Mouse (Mus musculus) midbrain, embryonic 12.5 days (tissue): ENCODE measurements around the gene Oosp1. TPM values are rescaled to one million over a fixed set of nuclear protein-coding genes. Genes with fewer than 3 reads are reported as not detected.

Experiments
- ATAC-seq: fragments of 200-750 bp; cut with Nextera tagmentation; 2 replicates; pipeline ENCODE4 v1.8.0; 2017; ENCODE audit warnings: low read depth, moderate TSS enrichment, moderate library complexity; ENCODE audit not compliant: low FRiP score
- H3K27ac ChIP-seq: fragments of 300-500 bp; sonication (generic); replicated peaks from 2 replicates; pipeline ENCODE4 v1.5.1; 2016; ENCODE audit warnings: mild to moderate bottlenecking
- H3K27me3 ChIP-seq: fragments of 300-500 bp; sonication (generic); 2 replicates; pipeline ENCODE4 v1.6.1; 2016; ENCODE audit warnings: mild to moderate bottlenecking
- H3K36me3 ChIP-seq: fragments of 300-500 bp; sonication (generic); 2 replicates; pipeline ENCODE4 v1.6.1; 2016
- H3K4me1 ChIP-seq: fragments of 300-500 bp; sonication (generic); 2 replicates; pipeline ENCODE4 v1.6.1; 2016
- H3K4me2 ChIP-seq: fragments of 300-500 bp; sonication (generic); replicated peaks from 2 replicates; pipeline ENCODE4 v1.6.1; 2016; ENCODE audit warnings: mild to moderate bottlenecking, moderate library complexity
- H3K4me3 ChIP-seq: fragments of 300-500 bp; sonication (generic); 2 replicates; pipeline ENCODE4 v1.5.1; 2016; ENCODE audit warnings: mild to moderate bottlenecking
- H3K9ac ChIP-seq: fragments of 300-500 bp; sonication (generic); replicated peaks from 2 replicates; pipeline ENCODE4 v1.6.1; 2016; ENCODE audit warnings: mild to moderate bottlenecking, moderate library complexity
- H3K9me3 ChIP-seq: fragments of 300-500 bp; sonication (generic); 2 replicates; pipeline ENCODE4 v1.6.1; 2016; ENCODE audit warnings: mild to moderate bottlenecking
- WGBS: fragments of 180-500 bp; shearing (Covaris S2); methylation state at CpG from one replicate; pipeline ENCODE4 v1.1.7; 2016; 5-methylcytosine and 5-hydroxymethylcytosine counted together
- polyA plus RNA-seq: library from polyadenylated mRNA; unstranded; fragments of >200 nt; fragmentation: Nextera tagmentation; extraction: Ambion mirVana; gene quantifications from 2 replicates; pipeline ENCODE4 v1.2.1, GENCODE M21; 2016

Gene Oosp1
- polyA plus RNA-seq, 1 experiment from 2014 or later, result not detected

DNA sequence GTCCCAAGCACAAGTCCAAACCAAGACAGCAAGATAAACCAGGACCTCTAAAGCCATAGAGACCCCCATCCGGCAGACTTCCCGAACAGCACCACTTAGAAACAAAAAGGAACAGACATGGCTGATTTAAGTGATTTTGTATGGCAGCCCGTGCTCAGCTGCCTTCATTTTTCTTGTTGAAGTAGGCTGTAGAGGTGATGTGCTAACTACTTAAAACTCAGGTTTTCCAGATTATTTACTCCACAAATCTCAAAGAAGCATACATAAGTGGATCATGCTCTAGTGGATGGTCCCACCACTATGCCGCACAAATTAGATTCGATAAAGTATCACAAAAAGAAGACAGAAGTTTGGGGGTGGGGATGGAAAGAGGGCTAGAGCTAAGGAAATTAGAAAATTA, 30.5 kb downstream of the Oosp1 start, which contains the start of gene Oosp2:
Gene Oosp2 (minus strand): TSS at position 101 of the 400 bp plus-strand sequence.
- Histone ChIP-seq H3K36me3 (no peaks in the 10 kb centered on the region), H3K27ac (no peak within 1 kb of the TSS), H3K4me3 (no peak within 1 kb of the TSS), H3K27me3 (no peaks in the 10 kb centered on the region), H3K4me1 (no peaks in the 10 kb centered on the region), H3K9ac (no peak within 1 kb of the TSS), H3K4me2 (no peak within 1 kb of the TSS), H3K9me3 (no peaks in the 10 kb centered on the region)
- WGBS, result 95% methylated on average over 5 of the region's 5 CpGs
- ATAC-seq, result no peak

DNA sequence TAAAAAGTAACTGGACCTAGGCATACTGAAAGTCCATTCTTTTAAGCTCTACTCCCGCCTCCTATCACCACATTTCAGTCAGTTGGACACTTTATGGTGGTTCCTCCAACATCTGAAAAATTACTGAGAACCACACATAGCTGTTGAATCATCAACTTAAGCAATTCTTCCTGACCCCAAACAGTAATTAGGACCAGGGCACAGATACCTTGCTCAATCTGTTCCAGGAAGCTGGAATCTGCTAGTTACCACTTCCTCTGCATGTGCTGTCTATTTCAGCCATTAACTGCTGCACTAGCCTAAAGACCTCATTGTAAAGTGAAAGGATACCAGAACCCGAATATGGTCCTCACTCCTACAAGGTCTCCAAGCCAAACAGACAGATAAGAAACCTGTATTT, 31.8 kb downstream of the Oosp1 start:
- Histone ChIP-seq H3K27ac (no peak overlapping the region), H3K4me3 (no peak overlapping the region), H3K4me2 (no peak overlapping the region), H3K4me1 (no peaks in the 10 kb centered on the region), H3K9ac (no peak overlapping the region), H3K36me3 (no peaks in the 10 kb centered on the region), H3K9me3 (no peaks in the 10 kb centered on the region), H3K27me3 (no peaks in the 10 kb centered on the region)
- 81% methylated on average over 2 of the region's 2 CpGs for WGBS
- no peak for ATAC-seq

DNA sequence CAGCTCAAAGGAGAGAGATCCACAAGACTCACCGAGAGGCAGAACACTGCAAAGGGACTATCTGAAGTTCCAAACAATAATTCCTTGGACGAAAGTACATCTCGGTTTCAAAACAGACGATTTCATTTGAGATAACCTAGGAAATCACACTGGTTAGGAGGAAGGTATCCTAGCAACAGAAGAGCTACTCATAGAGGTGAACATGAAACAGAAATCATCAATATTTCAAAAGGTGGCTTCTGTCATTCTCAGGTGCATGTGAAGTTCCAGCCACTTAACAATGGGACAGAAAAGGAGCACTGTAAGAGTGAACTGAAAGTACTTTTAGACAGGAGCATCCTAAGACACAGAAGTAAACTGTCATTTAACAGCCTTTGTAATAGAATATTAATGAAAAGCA, 41.4 kb downstream of the Oosp1 start:
- Histone ChIP-seq H3K27me3 (no peaks in the 10 kb centered on the region), H3K4me1 (no peaks in the 10 kb centered on the region), H3K9me3 (no peaks in the 10 kb centered on the region), H3K4me3 (no peak overlapping the region), H3K9ac (no peak overlapping the region), H3K36me3 (no peaks in the 10 kb centered on the region), H3K4me2 (no peak overlapping the region), H3K27ac (no peak overlapping the region)
- ATAC-seq, result no peak
- WGBS, result 87% methylated on average over 4 of the region's 4 CpGs

DNA sequence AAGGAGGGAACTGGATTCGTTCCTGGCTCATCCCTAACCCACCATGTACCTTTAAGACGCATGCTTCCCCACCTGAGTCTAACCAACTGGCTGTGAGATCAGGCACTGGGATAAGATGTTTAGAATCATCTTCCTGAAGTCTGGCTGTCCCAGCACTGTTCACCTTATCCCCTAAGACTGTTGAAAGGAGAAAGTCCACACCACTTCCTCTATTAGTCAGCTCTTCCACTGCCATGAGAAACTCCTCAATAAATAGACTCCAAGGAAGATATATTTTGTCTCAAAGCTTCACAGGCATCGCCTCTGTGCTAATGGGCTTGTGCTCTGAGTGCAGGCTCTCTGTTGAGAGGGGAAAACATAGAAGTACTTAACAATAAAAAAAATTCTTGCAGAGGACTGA, 44.8 kb downstream of the Oosp1 start:
- no peaks in the 10 kb centered on the region for H3K4me1 ChIP-seq
- H3K4me3 ChIP-seq, result no peak overlapping the region
- H3K27ac ChIP-seq, result no peak overlapping the region
- no peaks in the 10 kb centered on the region for H3K9me3 ChIP-seq
- ATAC-seq, result no peak
- no peaks in the 10 kb centered on the region for H3K27me3 ChIP-seq
- no peak overlapping the region for H3K4me2 ChIP-seq
- 82% methylated on average over 3 of the region's 3 CpGs for WGBS
- H3K36me3 ChIP-seq, result no peaks in the 10 kb centered on the region
- H3K9ac ChIP-seq, result no peak overlapping the region

DNA sequence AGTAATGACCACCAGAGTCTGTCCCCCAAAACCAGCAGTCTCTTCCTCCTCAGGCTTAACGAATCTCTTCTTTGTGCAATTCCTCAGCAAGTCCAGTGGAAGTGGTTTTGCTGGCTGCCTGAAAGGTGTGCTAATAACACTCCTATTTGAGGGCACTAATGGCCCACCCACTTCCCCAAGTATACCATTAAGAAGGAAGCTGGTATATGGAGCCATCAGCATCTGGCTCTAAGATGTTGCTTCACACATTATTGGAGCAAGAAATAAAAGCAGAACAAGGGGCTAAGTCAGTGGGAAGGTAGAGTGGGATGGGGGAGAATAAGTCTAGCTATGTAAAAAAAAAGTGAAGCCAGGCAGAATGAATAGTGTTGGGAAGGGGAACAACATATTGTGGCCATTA, 50.2 kb downstream of the Oosp1 start, which contains the start of gene Ms4a3:
Gene Ms4a3 (minus strand): TSS at position 120 of the 400 bp plus-strand sequence.
- ATAC-seq, result no peak
- 56% methylated on average over 1 of the region's 1 CpGs for WGBS

DNA sequence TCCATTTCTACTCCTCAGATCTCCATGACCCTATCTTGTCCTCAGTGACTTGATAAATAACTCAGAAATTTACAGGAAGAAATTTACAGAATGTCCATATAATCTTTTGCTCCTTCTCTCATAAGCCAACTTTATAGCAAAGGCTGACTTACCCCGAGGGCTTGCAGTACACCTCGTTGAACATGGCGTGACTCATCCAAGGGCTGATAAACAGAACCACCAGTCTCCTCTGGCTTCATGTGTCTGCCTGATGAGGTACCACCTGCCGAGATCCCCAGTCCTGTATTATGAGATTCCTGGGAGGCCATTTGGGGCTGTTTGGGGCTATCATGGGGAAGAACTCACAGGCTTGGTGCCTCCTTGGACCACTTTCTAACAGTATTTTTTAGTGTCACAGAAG, 51.9 kb downstream of the Oosp1 start:
- Histone ChIP-seq H3K9me3 (no peaks in the 10 kb centered on the region), H3K4me3 (no peak overlapping the region), H3K27ac (no peak overlapping the region), H3K4me2 (no peak overlapping the region), H3K36me3 (no peaks in the 10 kb centered on the region), H3K4me1 (no peaks in the 10 kb centered on the region), H3K27me3 (no peaks in the 10 kb centered on the region), H3K9ac (no peak overlapping the region)
- WGBS, result 80% methylated on average over 4 of the region's 4 CpGs
- ATAC-seq, result no peak

More for the DNA sequence above, 50.2 kb downstream of the Oosp1 start, which contains the start of gene Ms4a3:
- Histone ChIP-seq H3K27ac (no peak within 1 kb of the TSS), H3K4me1 (no peaks in the 10 kb centered on the region), H3K9ac (no peak within 1 kb of the TSS), H3K36me3 (no peaks in the 10 kb centered on the region), H3K27me3 (no peaks in the 10 kb centered on the region), H3K4me2 (no peak within 1 kb of the TSS), H3K4me3 (no peak within 1 kb of the TSS), H3K9me3 (no peaks in the 10 kb centered on the region)

DNA sequence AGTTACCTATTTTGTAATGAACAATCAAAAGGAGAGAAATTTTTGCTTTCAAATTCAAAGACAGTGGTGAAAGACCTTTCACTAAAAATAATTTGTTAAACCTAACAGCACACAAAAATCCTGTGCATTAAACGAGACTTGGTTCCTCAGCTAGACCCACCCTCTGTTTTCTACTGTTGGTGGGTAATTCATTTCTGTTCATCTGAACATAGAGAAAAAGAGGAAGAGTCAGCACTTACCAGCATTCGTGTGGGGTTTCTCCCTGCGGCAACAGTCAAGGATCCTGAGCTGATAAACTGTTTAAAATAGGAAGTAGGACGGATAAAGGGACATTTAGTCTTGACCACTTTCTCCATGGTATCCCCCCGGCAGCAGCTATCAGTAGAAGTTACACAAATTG, 55.4 kb downstream of the Oosp1 start:
- no peaks in the 10 kb centered on the region for H3K36me3 ChIP-seq
- no peak overlapping the region for H3K4me3 ChIP-seq
- H3K27ac ChIP-seq, result no peak overlapping the region
- no peaks in the 10 kb centered on the region for H3K9me3 ChIP-seq
- H3K9ac ChIP-seq, result no peak overlapping the region
- no peaks in the 10 kb centered on the region for H3K27me3 ChIP-seq
- WGBS, result 83% methylated on average over 5 of the region's 5 CpGs
- ATAC-seq, result no peak
- H3K4me2 ChIP-seq, result no peak overlapping the region
- no peaks in the 10 kb centered on the region for H3K4me1 ChIP-seq

DNA sequence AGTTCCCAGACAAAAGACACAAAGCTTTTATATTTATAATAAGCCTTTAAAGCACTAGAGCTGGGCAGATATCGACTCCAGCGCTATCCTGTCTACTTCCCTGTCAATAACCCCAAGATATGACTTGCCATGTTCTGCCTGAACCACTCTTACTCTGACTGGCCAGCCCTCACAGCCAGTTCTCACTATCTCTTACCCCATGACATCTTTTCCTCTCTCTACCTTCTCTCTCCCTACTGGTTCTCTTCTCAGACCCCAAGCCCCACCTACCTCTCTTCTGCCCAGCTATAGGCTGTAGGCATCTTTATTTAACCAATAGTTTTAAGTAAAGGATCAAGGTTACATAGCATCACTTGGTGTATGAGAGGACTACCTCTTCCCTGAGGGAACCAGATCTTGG, 56.6 kb downstream of the Oosp1 start:
- Histone ChIP-seq H3K27ac (no peak overlapping the region), H3K4me1 (no peaks in the 10 kb centered on the region), H3K9me3 (no peaks in the 10 kb centered on the region), H3K9ac (no peak overlapping the region), H3K4me3 (no peak overlapping the region), H3K27me3 (no peaks in the 10 kb centered on the region), H3K36me3 (no peaks in the 10 kb centered on the region), H3K4me2 (no peak overlapping the region)
- no peak for ATAC-seq
- WGBS, result 78% methylated on average over 2 of the region's 2 CpGs

DNA sequence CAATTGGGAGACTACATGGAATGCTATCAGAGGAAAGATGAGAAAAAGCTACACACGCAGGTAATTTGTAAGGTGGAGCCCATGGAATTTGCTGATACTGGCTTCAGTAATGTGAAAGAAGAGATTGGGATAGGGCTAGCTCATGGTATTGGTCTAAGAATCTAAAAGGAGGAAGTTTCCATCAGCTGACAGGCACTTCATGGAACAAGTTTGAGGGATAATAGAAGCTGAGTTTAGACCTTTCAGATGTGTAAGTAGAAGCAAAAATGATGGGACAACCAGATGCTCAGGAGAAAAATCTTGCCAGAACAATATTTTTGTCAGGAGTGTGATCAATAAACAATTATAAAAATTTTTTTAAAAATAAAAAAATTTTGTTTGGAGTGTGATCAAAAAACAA, 57.2 kb downstream of the Oosp1 start:
- Histone ChIP-seq H3K27me3 (no peaks in the 10 kb centered on the region), H3K9ac (no peak overlapping the region), H3K4me3 (no peak overlapping the region), H3K9me3 (no peaks in the 10 kb centered on the region), H3K36me3 (no peaks in the 10 kb centered on the region), H3K4me1 (no peaks in the 10 kb centered on the region), H3K27ac (no peak overlapping the region), H3K4me2 (no peak overlapping the region)
- ATAC-seq, result no peak
- 84% methylated on average over 1 of the region's 1 CpGs for WGBS

DNA sequence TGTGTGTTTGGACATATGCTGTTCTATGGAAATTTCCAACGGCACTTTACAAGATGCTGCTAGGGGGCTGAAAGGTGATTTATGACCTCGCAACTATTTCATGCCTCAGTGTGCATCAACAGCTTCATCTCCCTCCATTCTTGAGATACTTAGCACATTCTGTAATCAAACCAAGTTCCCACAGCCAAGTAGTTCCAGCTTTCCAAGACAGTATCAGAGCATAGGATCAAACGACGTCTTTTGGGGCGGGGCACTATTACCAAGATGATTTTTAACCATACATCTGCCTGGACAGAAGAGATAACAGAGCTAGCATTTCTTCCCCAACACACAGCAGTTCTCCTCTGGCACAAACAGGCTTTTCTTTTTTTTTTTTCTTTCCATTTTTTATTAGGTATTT, 65.7 kb downstream of the Oosp1 start:
- Histone ChIP-seq H3K27ac (no peak overlapping the region), H3K9ac (no peak overlapping the region), H3K4me1 (no peaks in the 10 kb centered on the region), H3K27me3 (no peaks in the 10 kb centered on the region), H3K9me3 (no peaks in the 10 kb centered on the region), H3K4me3 (no peak overlapping the region), H3K4me2 (no peak overlapping the region), H3K36me3 (no peaks in the 10 kb centered on the region)
- ATAC-seq, result no peak
- WGBS, result 83% methylated on average over 5 of the region's 5 CpGs

DNA sequence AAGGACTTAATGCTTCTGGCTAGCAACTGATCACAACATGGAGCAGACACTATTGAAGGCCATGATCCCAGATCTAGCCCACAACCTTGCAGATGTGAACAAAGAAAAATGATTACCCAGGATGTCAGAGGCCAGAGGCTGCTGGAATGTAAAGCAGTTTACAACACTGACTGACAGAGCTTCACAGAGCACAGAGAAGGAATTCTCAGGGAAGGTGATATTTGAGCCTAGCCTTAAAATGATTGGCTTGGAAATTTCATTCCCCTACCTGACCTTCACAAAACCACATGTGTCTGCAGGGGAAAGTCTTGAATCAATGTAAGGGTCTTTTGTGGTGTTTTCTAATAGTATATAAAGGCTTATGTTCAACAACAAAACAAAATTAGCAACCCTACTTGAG, 66.2 kb downstream of the Oosp1 start:
- no peak overlapping the region for H3K27ac ChIP-seq
- no peaks in the 10 kb centered on the region for H3K27me3 ChIP-seq
- no peak overlapping the region for H3K9ac ChIP-seq
- H3K9me3 ChIP-seq, result no peaks in the 10 kb centered on the region
- no peak for ATAC-seq
- no peaks in the 10 kb centered on the region for H3K4me1 ChIP-seq
- no peak overlapping the region for H3K4me3 ChIP-seq
- H3K36me3 ChIP-seq, result no peaks in the 10 kb centered on the region
- no peak overlapping the region for H3K4me2 ChIP-seq

DNA sequence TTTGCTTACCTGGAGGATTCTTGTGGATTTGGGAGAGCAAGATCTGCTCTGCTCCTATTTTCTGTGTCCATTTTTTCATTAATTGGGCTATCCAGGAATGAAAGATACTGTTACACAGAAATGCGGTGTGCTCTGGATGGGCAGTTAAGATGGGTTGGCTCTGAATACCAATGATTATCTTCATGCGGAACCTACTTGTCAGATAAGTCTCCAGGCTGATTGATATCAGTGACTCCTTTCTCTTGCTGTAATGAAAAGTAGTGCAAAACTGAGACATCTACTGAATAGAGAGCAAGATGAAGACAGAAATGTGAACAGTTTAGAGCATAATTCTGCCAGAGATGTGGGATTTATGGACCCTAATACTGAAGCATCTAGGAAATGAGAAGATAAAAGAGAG, 67.4 kb downstream of the Oosp1 start, which contains the start of gene Ms4a2:
Gene Ms4a2 (minus strand): TSS at position 169 of the 400 bp plus-strand sequence.
- no peak within 1 kb of the TSS for H3K27ac ChIP-seq
- no peaks in the 10 kb centered on the region for H3K27me3 ChIP-seq
- H3K9ac ChIP-seq, result no peak within 1 kb of the TSS
- H3K4me3 ChIP-seq, result no peak within 1 kb of the TSS
- H3K36me3 ChIP-seq, result no peaks in the 10 kb centered on the region
- WGBS, result 93% methylated on average over 2 of the region's 2 CpGs
- ATAC-seq, result no peak
- no peaks in the 10 kb centered on the region for H3K9me3 ChIP-seq
- no peaks in the 10 kb centered on the region for H3K4me1 ChIP-seq
- no peak within 1 kb of the TSS for H3K4me2 ChIP-seq

DNA sequence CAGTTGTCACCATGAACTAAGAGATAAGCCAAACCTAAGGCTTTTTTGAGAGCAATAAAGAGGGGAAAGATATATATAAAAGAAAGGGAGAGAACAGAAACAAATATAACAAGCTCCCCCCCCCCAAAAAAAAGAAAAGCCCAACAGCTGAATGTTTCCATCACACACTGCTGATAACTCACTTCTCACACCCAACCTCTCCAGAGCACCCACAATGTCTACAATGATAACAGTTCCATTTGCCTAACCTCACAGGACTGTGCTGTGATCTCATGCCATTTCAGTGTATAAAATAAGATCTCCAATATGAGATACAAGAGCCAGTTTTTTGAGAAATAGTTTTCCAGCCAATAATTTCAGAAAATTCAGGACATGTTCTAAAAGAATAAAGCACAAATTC, 73.0 kb downstream of the Oosp1 start:
- no peaks in the 10 kb centered on the region for H3K4me1 ChIP-seq
- no peak for ATAC-seq

More for the DNA sequence above, 73.0 kb downstream of the Oosp1 start:
- Histone ChIP-seq H3K36me3 (no peaks in the 10 kb centered on the region), H3K27ac (no peak overlapping the region), H3K27me3 (no peaks in the 10 kb centered on the region), H3K9ac (no peak overlapping the region), H3K9me3 (no peaks in the 10 kb centered on the region), H3K4me3 (no peak overlapping the region), H3K4me2 (no peak overlapping the region)
